Mouse (Mus musculus) megakaryocyte, embryonic 14.5 days (primary cell): ENCODE results near the gene Plscr2. TPM values are rescaled to one million over a fixed set of nuclear protein-coding genes. Genes with fewer than 3 reads are reported as not detected.

Experiments
- H3K27me3 ChIP-seq: replicated peaks from 2 replicates; pipeline ENCODE3; 2012; ENCODE audit warnings: inconsistent platforms
- H3K36me3 ChIP-seq: replicated peaks from 2 replicates; pipeline ENCODE3; 2012; ENCODE audit warnings: low read length, inconsistent platforms, mixed read lengths
- H3K4me1 ChIP-seq: 2 replicates; pipeline ENCODE4 v1.6.1; 2012; ENCODE audit warnings: inconsistent platforms
- H3K4me3 ChIP-seq: replicated peaks from 2 replicates; pipeline ENCODE3; 2012; ENCODE audit warnings: moderate library complexity, mild to moderate bottlenecking, inconsistent platforms
- H3K9me3 ChIP-seq: 2 replicates; pipeline ENCODE4 v1.6.1; 2012; ENCODE audit warnings: inconsistent platforms
- FLI1 ChIP-seq: IDR thresholded peaks from 2 replicates; pipeline ENCODE4 v1.6.1; 2012; ENCODE audit warnings: low read length, inconsistent platforms, mixed read lengths
- GATA1 ChIP-seq: IDR thresholded peaks from 3 replicates; pipeline ENCODE4 v1.6.1; 2012; ENCODE audit warnings: mixed read lengths, low read length, inconsistent platforms, borderline replicate concordance
- polyA plus RNA-seq: library from polyadenylated mRNA; stranded (reverse); fragments of >175 nt; gene quantifications from 2 replicates; pipeline ENCODE4 v1.2.3, GENCODE M21; 2012; ENCODE audit warnings: low replicate concordance; ENCODE audit not compliant: insufficient read depth

Gene Plscr2
- polyA plus RNA-seq, 1 experiment: not detected

GRCm38 (mm10) chr9:92272650-92273049 is 2.8 kb upstream of the Plscr2 start:
- TF ChIP-seq FLI1 (no peak), GATA1 (no peak)
- Histone ChIP-seq H3K9me3 (no peaks in the 10 kb centered on the region), H3K27me3 (no peaks in the 10 kb centered on the region), H3K4me1 (peaks cover 91% of the 10 kb centered on the region), H3K36me3 (peaks cover 81% of the 10 kb centered on the region), H3K4me3 (no peak overlapping the region)

- Histone ChIP-seq H3K4me1 (peaks cover 91% of the 10 kb centered on the region), H3K27me3 (no peaks in the 10 kb centered on the region)
Observed at GRCm38 (mm10) chr9:92273271-92273670, 2.1 kb upstream of the Plscr2 start.

GRCm38 (mm10) chr9:92273956-92274762 is 1.2 kb upstream of the Plscr2 start:
- Histone ChIP-seq H3K27me3 (no peaks in the 10 kb centered on the region), H3K4me3 (peak overlapping the region; percentile 77), H3K36me3 (peaks cover 72% of the 10 kb centered on the region), H3K4me1 (peaks cover 89% of the 10 kb centered on the region), H3K9me3 (no peaks in the 10 kb centered on the region)
- TF ChIP-seq GATA1 (peak; percentile 71; the same call in 2 of the 3 replicates), FLI1 (0 out of 2 replicates have a peak, but pooled peaks have one; percentile 9)

More at GRCm38 (mm10) chr9:92273271-92273670, 2.1 kb upstream of the Plscr2 start:
- H3K9me3 ChIP-seq: no peaks in the 10 kb centered on the region
- H3K4me3 ChIP-seq: peak overlapping the region; percentile 54
- TF ChIP-seq FLI1 (no peak), GATA1 (no peak)
- peaks cover 78% of the 10 kb centered on the region for H3K36me3 ChIP-seq

GRCm38 (mm10) chr9:92276360-92276759 is 958 bp downstream of the Plscr2 start:
- Histone ChIP-seq H3K27me3 (no peaks in the 10 kb centered on the region), H3K36me3 (peaks cover 59% of the 10 kb centered on the region), H3K9me3 (no peaks in the 10 kb centered on the region), H3K4me1 (peaks cover 86% of the 10 kb centered on the region), H3K4me3 (no peak overlapping the region)
- no peak for TF ChIP-seq FLI1

GRCm38 (mm10) chr9:92280048-92280447 is 4.6 kb downstream of the Plscr2 start:
- H3K9me3 ChIP-seq: no peaks in the 10 kb centered on the region
- peaks cover 50% of the 10 kb centered on the region for H3K36me3 ChIP-seq
- no peaks in the 10 kb centered on the region for H3K27me3 ChIP-seq
- H3K4me3 ChIP-seq: no peak overlapping the region
- H3K4me1 ChIP-seq: peaks cover 65% of the 10 kb centered on the region
- TF ChIP-seq GATA1 (no peak), FLI1 (no peak)

GRCm38 (mm10) chr9:92282563-92283171 is 7.3 kb downstream of the Plscr2 start:
- no peak overlapping the region for H3K4me3 ChIP-seq
- H3K9me3 ChIP-seq: no peaks in the 10 kb centered on the region
- peaks cover 38% of the 10 kb centered on the region for H3K36me3 ChIP-seq
- H3K4me1 ChIP-seq: peaks cover 48% of the 10 kb centered on the region
- H3K27me3 ChIP-seq: no peaks in the 10 kb centered on the region
- TF ChIP-seq GATA1 (no peak), FLI1 (no peak)

- Histone ChIP-seq H3K36me3 (peaks cover 45% of the 10 kb centered on the region), H3K4me1 (peaks cover 72% of the 10 kb centered on the region), H3K4me3 (peak overlapping the region; percentile 2), H3K27me3 (no peaks in the 10 kb centered on the region), H3K9me3 (no peaks in the 10 kb centered on the region)
- TF ChIP-seq GATA1 (peak; percentile 34; the same call in 1 of the 3 replicates), FLI1 (no peak)
Observed at GRCm38 (mm10) chr9:92289675-92290074, 14.3 kb downstream of the Plscr2 start.

GRCm38 (mm10) chr9:92292169-92292568 is 16.8 kb downstream of the Plscr2 start:
- H3K4me3 ChIP-seq: no peak overlapping the region
- TF ChIP-seq GATA1 (no peak), FLI1 (no peak)
- peaks cover 73% of the 10 kb centered on the region for H3K4me1 ChIP-seq
- H3K36me3 ChIP-seq: peaks cover 52% of the 10 kb centered on the region
- H3K27me3 ChIP-seq: no peaks in the 10 kb centered on the region
- H3K9me3 ChIP-seq: no peaks in the 10 kb centered on the region

GRCm38 (mm10) chr9:92292922-92293321 is 17.5 kb downstream of the Plscr2 start:
- H3K27me3 ChIP-seq: no peaks in the 10 kb centered on the region
- no peak overlapping the region for H3K4me3 ChIP-seq
- H3K4me1 ChIP-seq: peaks cover 69% of the 10 kb centered on the region
- TF ChIP-seq GATA1 (no peak), FLI1 (no peak)
- peaks cover 47% of the 10 kb centered on the region for H3K36me3 ChIP-seq
- no peaks in the 10 kb centered on the region for H3K9me3 ChIP-seq
